Mouse (Mus musculus): Measurements from ENCODE around the gene Cdca5. TPM values are rescaled to one million over a fixed set of nuclear protein-coding genes. Genes with fewer than 3 reads are reported as not detected.

Cdca5 gene
- total RNA-seq, 2 experiments from 2014 or later = not detected

DNA sequence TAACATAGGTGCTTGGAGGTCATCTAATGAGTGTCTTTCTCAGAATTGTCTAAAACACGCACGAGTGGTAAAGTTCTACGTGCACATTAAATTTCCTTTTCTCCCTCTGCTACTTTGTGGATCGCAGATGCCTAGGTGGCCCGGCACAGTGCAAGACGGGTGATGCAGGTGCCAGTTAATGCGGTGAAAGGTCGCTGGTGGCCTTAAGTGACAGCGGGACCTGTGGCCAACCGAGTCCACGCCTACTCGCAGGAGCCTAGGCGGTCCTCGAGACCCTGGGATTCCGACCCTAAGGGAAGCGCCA lies 55.5 kb downstream of the Cdca5 start:
- no peak for DNase-seq (ENCODE audit: low spot score)

DNA sequence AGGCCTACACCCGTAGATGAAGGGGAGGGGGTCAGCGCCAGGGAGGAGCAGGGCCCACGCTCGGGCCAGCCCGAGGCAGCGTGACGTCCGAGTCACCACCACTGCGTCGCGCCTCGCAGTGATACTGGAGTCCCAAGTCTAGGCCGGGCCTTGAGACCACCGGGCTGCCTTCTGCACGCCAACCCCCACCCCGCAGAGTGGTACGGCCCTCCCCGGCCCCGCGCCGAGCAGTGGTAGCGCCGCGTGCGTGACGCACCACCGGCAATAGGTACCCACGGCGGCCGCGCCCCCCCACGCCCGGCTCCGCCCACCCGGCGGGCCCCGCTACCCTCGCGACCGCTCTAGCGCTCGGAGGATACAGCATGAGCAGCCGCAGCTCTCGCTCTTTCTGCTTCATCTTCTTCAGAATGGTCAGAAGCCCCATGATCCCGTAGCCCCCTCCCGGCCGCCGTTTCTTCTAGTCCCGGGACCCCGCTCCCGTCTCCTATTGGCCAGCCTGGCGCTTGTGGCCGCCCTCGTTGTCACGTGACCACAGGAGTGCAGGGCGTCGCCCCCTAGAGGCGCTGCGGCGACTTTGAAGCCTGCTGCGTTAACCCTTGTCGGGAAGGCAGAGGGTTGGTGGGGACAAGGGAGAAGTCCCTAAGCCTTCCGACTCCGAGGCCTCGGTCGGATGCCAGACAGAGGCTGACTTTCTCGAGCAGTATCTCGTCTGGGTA lies 56.1 kb downstream of the Cdca5 start, which contains the start of gene Batf2:
TSS of gene Batf2 (plus strand) at position 306 of the 716 bp plus-strand sequence.
- DNase-seq (ENCODE audit: low spot score) = peak; percentile 91

DNA sequence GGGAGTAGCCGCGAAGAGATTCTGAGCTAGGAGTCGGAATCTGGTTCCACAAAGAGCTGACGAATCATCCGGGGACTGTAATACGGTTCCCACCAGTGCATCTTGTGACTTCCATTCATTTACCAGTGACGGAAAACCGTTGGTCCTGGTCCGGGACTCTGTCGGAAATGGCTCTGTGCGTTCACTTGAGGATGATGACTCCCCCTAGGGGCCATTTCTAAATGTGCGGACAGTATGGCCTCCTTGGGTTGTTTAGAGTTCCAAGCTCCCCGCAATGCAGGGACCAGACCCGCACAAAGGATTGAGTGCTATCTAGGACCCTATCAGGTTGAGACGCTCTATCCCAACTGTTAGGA lies 56.6 kb downstream of the Cdca5 start, which contains the start of gene Arl2:
TSS of gene Arl2 (minus strand) at position 155 of the 356 bp plus-strand sequence.
- DNase-seq (ENCODE audit: low spot score) = peak; percentile 82

Small RNA genes lying within 50 kb of the gene (microRNA-seq; reads per million reads assigned to microRNA genes)
- 5.1 reads per million, percentile 10 among the genes with 10 or more reads in this experiment for gene Mir6988

Other genes with a start within 250 kb of the Cdca5 start
- 1 to 10 TPM; 2.9 to 3.2 TPM for gene Frmd8, start 209.7 kb upstream of the Cdca5 start, total RNA-seq (2021)
- gene Slc25a45, start 207.2 kb upstream of the Cdca5 start, total RNA-seq (2021) = under 1 TPM; 0.59 to 0.90 TPM
- under 1 TPM; 0.21 TPM for gene Tigd3, start 190.8 kb upstream of the Cdca5 start, total RNA-seq (2021)
- 10 to 100 TPM; 76.3 to 85.1 TPM for gene Dpf2, start 172.0 kb upstream of the Cdca5 start, total RNA-seq (2021)
- gene Cdc42ep2, start 160.2 kb upstream of the Cdca5 start, total RNA-seq (2021) = 10 to 100 TPM in 1 of 2 experiments, 1 to 10 TPM in 1; 8.9 to 11.2 TPM
- 1 to 10 TPM; 6.2 to 8.7 TPM for gene Pola2, start 120.8 kb upstream of the Cdca5 start, total RNA-seq (2021)
- not detected for gene Slc22a20, start 98.8 kb upstream of the Cdca5 start, total RNA-seq (2021)
- gene Capn1, start 69.1 kb upstream of the Cdca5 start, total RNA-seq (2021) = 10 to 100 TPM; 89.8 to 91.1 TPM
- 10 to 100 TPM; 18.4 to 20.5 TPM for gene Syvn1, start 38.4 kb upstream of the Cdca5 start, total RNA-seq (2021)
- gene Mrpl49, start 27.2 kb upstream of the Cdca5 start, total RNA-seq (2021) = 10 to 100 TPM; 27.5 to 29.3 TPM
- 100 to 1,000 TPM; 425 to 500 TPM for gene Fau, start 27.1 kb upstream of the Cdca5 start, total RNA-seq (2021)
- gene Znhit2, start 23.8 kb upstream of the Cdca5 start, total RNA-seq (2021) = 10 to 100 TPM in 1 of 2 experiments, 1 to 10 TPM in 1; 9.5 to 10.2 TPM
- 1 to 10 TPM; 5.9 to 6.2 TPM for gene Tm7sf2, start 16.6 kb upstream of the Cdca5 start, total RNA-seq (2021)
- gene Vps51, start 7.8 kb upstream of the Cdca5 start, total RNA-seq (2021) = 10 to 100 TPM; 17.5 to 23.8 TPM
- gene Tmem262, start 5.0 kb upstream of the Cdca5 start, total RNA-seq (2021) = not detected
- not detected for gene Gm28374, start 2.7 kb upstream of the Cdca5 start, total RNA-seq (2021)
- 10 to 100 TPM; 13.5 to 14.8 TPM for gene Zfpl1, start within 50 bp of the Cdca5 start, total RNA-seq (2021)
- gene AC131692.1, start 9.4 kb downstream of the Cdca5 start, total RNA-seq (2021) = not detected
- not detected for gene Naaladl1, start 20.8 kb downstream of the Cdca5 start, total RNA-seq (2021)
- gene Sac3d1, start 33.7 kb downstream of the Cdca5 start, total RNA-seq (2021) = 1 to 10 TPM; 8.6 to 9.7 TPM
- 10 to 100 TPM in 1 of 2 experiments, 1 to 10 TPM in 1; 9.7 to 10.9 TPM for gene Snx15, start 43.3 kb downstream of the Cdca5 start, total RNA-seq (2021)
- gene Batf2, start 56.0 kb downstream of the Cdca5 start, total RNA-seq (2021) = under 1 TPM; 0.37 to 0.43 TPM
- 10 to 100 TPM; 73.7 to 73.9 TPM for gene Arl2, start 56.6 kb downstream of the Cdca5 start, total RNA-seq (2021)
- not detected for gene Majin, start 99.4 kb downstream of the Cdca5 start, total RNA-seq (2021)
- gene Gpha2, start 141.4 kb downstream of the Cdca5 start, total RNA-seq (2021) = not detected
- gene Ppp2r5b, start 150.9 kb downstream of the Cdca5 start, total RNA-seq (2021) = 10 to 100 TPM; 34.9 to 38.2 TPM
- 10 to 100 TPM; 16.7 to 20.0 TPM for gene Atg2a, start 156.7 kb downstream of the Cdca5 start, total RNA-seq (2021)
- gene Ehd1, start 191.7 kb downstream of the Cdca5 start, total RNA-seq (2021) = 10 to 100 TPM; 30.2 to 40.3 TPM
- 1 to 10 TPM; 6.4 to 8.8 TPM for gene Cdc42bpg, start 221.5 kb downstream of the Cdca5 start, total RNA-seq (2021)
- 1 to 10 TPM; 6.2 to 6.9 TPM for gene Men1, start 250.0 kb downstream of the Cdca5 start, total RNA-seq (2021)